Mouse (Mus musculus): ENCODE measurements around the gene Slc35a3.

DNA sequence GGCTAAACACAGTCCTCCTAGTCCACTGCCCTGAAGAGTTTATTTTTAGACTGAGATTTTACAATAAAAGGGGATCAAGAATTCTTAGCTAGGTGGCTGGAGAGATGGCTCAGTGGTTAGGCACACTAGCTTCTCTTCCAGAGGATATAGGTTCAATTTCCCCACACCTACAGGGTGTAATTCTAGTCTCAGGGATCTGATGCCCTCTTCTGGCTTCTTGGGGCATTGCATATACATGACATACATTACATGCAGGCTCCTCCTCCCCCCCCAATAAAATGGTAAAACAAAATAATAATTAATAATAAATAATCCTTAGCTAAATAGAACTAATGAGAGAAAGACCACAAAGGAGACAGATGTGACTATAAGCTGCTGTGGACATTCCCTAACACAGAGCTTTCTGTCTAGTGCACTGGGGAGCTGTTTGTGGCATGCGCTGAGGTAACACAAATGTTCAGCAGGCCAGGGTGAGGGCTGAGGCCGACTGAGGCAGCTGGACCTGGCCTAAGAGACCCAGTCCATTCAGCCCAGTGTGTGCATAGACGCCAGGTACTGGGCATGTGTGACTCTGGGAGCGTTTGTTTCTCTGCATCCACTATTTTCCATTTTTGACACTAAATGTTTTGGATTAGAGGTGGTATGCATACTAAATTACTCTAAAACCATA, 38.7 kb upstream of the Slc35a3 start:
- TF ChIP-seq CTCF (IDR thresholded peaks at IDR 0.05; ENCODE audit: low read depth, low read length) (no peak), POLR2A (IDR thresholded peaks at IDR 0.05; ENCODE audit: borderline replicate concordance, low read depth, low read length) (no peak)

All from bone marrow macrophage, adult 2 months (primary cell).